Mouse (Mus musculus) megakaryocyte, embryonic 14.5 days (primary cell): Measurements from ENCODE around the gene Lama1. TPM values are rescaled to one million over a fixed set of nuclear protein-coding genes. Genes with fewer than 3 reads are reported as not detected.
"Not testable (repeated sequence)": the region's sequence is repeated elsewhere in the genome, so short reads cannot be mapped to it uniquely, and the experiment has no call there.

ENCODE experiments used
- H3K27me3 ChIP-seq: replicated peaks from 2 replicates; pipeline ENCODE3; 2012; ENCODE audit warnings: inconsistent platforms
- H3K36me3 ChIP-seq: replicated peaks from 2 replicates; pipeline ENCODE3; 2012; ENCODE audit warnings: low read length, inconsistent platforms, mixed read lengths
- H3K4me1 ChIP-seq: 2 replicates; pipeline ENCODE4 v1.6.1; 2012; ENCODE audit warnings: inconsistent platforms
- H3K4me3 ChIP-seq: replicated peaks from 2 replicates; pipeline ENCODE3; 2012; ENCODE audit warnings: moderate library complexity, mild to moderate bottlenecking, inconsistent platforms
- H3K9me3 ChIP-seq: 2 replicates; pipeline ENCODE4 v1.6.1; 2012; ENCODE audit warnings: inconsistent platforms
- FLI1 ChIP-seq: IDR thresholded peaks from 2 replicates; pipeline ENCODE4 v1.6.1; 2012; ENCODE audit warnings: low read length, inconsistent platforms, mixed read lengths
- GATA1 ChIP-seq: IDR thresholded peaks from 3 replicates; pipeline ENCODE4 v1.6.1; 2012; ENCODE audit warnings: mixed read lengths, low read length, inconsistent platforms, borderline replicate concordance
- polyA plus RNA-seq: library from polyadenylated mRNA; stranded (reverse); fragments of >175 nt; gene quantifications from 2 replicates; pipeline ENCODE4 v1.2.3, GENCODE M21; 2012; ENCODE audit warnings: low replicate concordance; ENCODE audit not compliant: insufficient read depth

Lama1 gene
- polyA plus RNA-seq, 1 experiment: not detected

- Histone ChIP-seq H3K4me3 (no peak overlapping the region), H3K36me3 (no peaks in the 10 kb centered on the region), H3K4me1 (no peaks in the 10 kb centered on the region), H3K9me3 (peaks cover 78% of the 10 kb centered on the region), H3K27me3 (no peaks in the 10 kb centered on the region)
- TF ChIP-seq FLI1: no peak
These were observed 119.9 kb downstream of the Lama1 start for GRCm38 (mm10) chr17:67816916-67817315.

- Histone ChIP-seq H3K4me3 (no peak overlapping the region), H3K9me3 (peaks cover 20% of the 10 kb centered on the region; the same call in 1 of the 2 replicates), H3K4me1 (no peaks in the 10 kb centered on the region), H3K36me3 (no peaks in the 10 kb centered on the region), H3K27me3 (no peaks in the 10 kb centered on the region)
- TF ChIP-seq GATA1: no peak
- no peak for TF ChIP-seq FLI1
These were observed 130.4 kb downstream of the Lama1 start for GRCm38 (mm10) chr17:67827431-67827830.

GRCm38 (mm10) chr17:67836146-67836895 lies 139.3 kb downstream of the Lama1 start:
- H3K9me3 ChIP-seq: peaks cover 9% of the 10 kb centered on the region
- H3K4me1 ChIP-seq: peaks cover 1% of the 10 kb centered on the region; the same call in 1 of the 2 replicates
- H3K27me3 ChIP-seq: no peaks in the 10 kb centered on the region
- TF ChIP-seq GATA1 (no peak), FLI1 (no peak)
- no peak overlapping the region for H3K4me3 ChIP-seq
- no peaks in the 10 kb centered on the region for H3K36me3 ChIP-seq

- no peak for TF ChIP-seq GATA1
- TF ChIP-seq FLI1: no peak
- Histone ChIP-seq H3K9me3 (peaks cover 9% of the 10 kb centered on the region), H3K4me3 (no peak overlapping the region), H3K27me3 (no peaks in the 10 kb centered on the region), H3K4me1 (peaks cover 4% of the 10 kb centered on the region; the same call in 1 of the 2 replicates), H3K36me3 (no peaks in the 10 kb centered on the region)
These were observed 140.5 kb downstream of the Lama1 start for GRCm38 (mm10) chr17:67837351-67838090.

- no peaks in the 10 kb centered on the region for H3K36me3 ChIP-seq
- H3K4me3 ChIP-seq: no peak overlapping the region
- no peaks in the 10 kb centered on the region for H3K27me3 ChIP-seq
- H3K9me3 ChIP-seq: peaks cover 16% of the 10 kb centered on the region
- H3K4me1 ChIP-seq: peaks cover 4% of the 10 kb centered on the region; the same call in 1 of the 2 replicates
- TF ChIP-seq GATA1: no peak
These were observed 141.9 kb downstream of the Lama1 start for GRCm38 (mm10) chr17:67838948-67839347.

GRCm38 (mm10) chr17:67841494-67841893 lies 144.4 kb downstream of the Lama1 start:
- H3K27me3 ChIP-seq, H3K4me1 ChIP-seq, H3K36me3 ChIP-seq: not testable (repeated sequence)
- Histone ChIP-seq H3K9me3 (peaks cover 19% of the 10 kb centered on the region), H3K4me3 (peak overlapping the region; percentile 60)

- Histone ChIP-seq H3K4me1 (no peaks in the 10 kb centered on the region), H3K9me3 (peaks cover 25% of the 10 kb centered on the region), H3K36me3 (no peaks in the 10 kb centered on the region), H3K27me3 (no peaks in the 10 kb centered on the region), H3K4me3 (no peak overlapping the region)
- TF ChIP-seq GATA1 (no peak), FLI1 (no peak)
These were observed 164.1 kb downstream of the Lama1 start for GRCm38 (mm10) chr17:67861080-67861630.

GRCm38 (mm10) chr17:67861744-67862535 lies 164.9 kb downstream of the Lama1 start:
- no peaks in the 10 kb centered on the region for H3K36me3 ChIP-seq
- H3K4me3 ChIP-seq: no peak overlapping the region
- H3K4me1 ChIP-seq: no peaks in the 10 kb centered on the region
- peaks cover 31% of the 10 kb centered on the region for H3K9me3 ChIP-seq
- TF ChIP-seq FLI1: no peak
- TF ChIP-seq GATA1: no peak
- H3K27me3 ChIP-seq: no peaks in the 10 kb centered on the region

GRCm38 (mm10) chr17:67864363-67864762 lies 167.3 kb downstream of the Lama1 start:
- H3K9me3 ChIP-seq: peaks cover 28% of the 10 kb centered on the region
- H3K4me1 ChIP-seq: no peaks in the 10 kb centered on the region
- no peaks in the 10 kb centered on the region for H3K36me3 ChIP-seq
- no peak overlapping the region for H3K4me3 ChIP-seq
- H3K27me3 ChIP-seq: no peaks in the 10 kb centered on the region
- no peak for TF ChIP-seq GATA1
- TF ChIP-seq FLI1: no peak
